Mouse (Mus musculus): ENCODE measurements around the gene Prkaa2. TPM values are rescaled to one million over a fixed set of nuclear protein-coding genes. Genes with fewer than 3 reads are reported as not detected.

Gene Prkaa2
- polyA plus RNA-seq, 1 experiment from 2014 or later, result 63.0 TPM

DNA sequence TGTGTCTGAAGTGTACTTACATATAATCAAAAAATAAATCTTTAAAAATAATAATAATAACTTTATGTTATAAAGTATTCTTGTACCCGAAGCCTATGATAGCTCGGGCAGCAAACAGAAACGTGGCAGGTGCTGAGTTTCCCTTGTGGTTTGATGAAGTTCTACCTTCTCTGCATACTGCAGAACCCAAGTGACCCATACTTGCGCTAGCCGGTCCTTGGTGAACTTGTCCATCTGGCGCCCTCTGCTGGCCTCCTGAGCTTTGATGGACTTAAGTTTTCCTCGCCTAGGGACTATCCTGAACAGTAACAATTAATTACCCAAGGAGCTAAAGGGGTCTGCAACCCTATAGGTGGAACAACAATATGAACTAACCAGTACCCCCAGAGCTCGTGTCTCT, 12.7 kb upstream of the Prkaa2 start:
- no peaks in the 10 kb centered on the region for H3K36me3 ChIP-seq (ENCODE audit: control insufficient read depth, insufficient read depth, low read length)
- H3K4me3 ChIP-seq (ENCODE audit: control insufficient read depth in 1 of 2, insufficient read depth in 1 of 2, low read depth in 1 of 2, low read length in 2 of 2), result no peak overlapping the region
- H3K27ac ChIP-seq (replicated peaks in 1 of 2; ENCODE audit: control insufficient read depth in 1 of 2, insufficient read depth in 1 of 2, low read depth in 2 of 2, low read length in 2 of 2), result no peak overlapping the region
- peaks cover 0 to 4% of the 10 kb centered on the region in 2 experiments; a peak in 2 of 4 replicates for H3K4me1 ChIP-seq (ENCODE audit: control insufficient read depth in 2 of 2, insufficient read depth in 2 of 2, low read length in 2 of 2)
- 45% methylated on average over 8 of the region's 8 CpGs for WGBS
- H3K9me3 ChIP-seq (ENCODE audit: control insufficient read depth, low read length), result no peaks in the 10 kb centered on the region; the same call in 1 of the 2 replicates
- H3K4me2 ChIP-seq (ENCODE audit: low read length), result no peak overlapping the region
- no peak; the same call in 1 of the 2 replicates for ATAC-seq (ENCODE audit: insufficient number of reproducible peaks, insufficient read depth, low FRiP score, low read depth)
- no peaks in the 10 kb centered on the region for H3K27me3 ChIP-seq (ENCODE audit: control insufficient read depth, insufficient read depth, low read length)
- H3K9ac ChIP-seq (ENCODE audit: low read length), result no peak overlapping the region

DNA sequence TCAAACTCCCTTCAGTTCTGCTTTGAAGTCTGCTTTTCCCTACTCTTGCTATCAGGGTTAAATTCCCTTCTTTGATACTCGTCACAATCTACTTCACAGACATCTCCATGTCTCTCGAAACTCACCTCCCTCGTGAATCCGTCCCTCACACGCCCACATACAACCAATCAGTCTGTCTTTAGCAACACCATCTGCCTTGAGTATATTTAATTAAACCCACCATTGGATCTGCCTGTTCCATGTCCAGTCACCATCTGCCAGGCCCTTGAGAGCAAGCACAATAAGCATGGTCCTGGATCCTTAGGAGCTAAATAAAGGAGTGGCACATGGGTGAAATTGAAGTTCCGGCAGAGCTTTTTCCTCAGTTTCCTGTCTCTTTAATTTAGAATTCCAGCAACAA, 11.4 kb upstream of the Prkaa2 start:
- H3K4me1 ChIP-seq (ENCODE audit: control insufficient read depth in 2 of 2, insufficient read depth in 2 of 2, low read length in 2 of 2), result peaks cover 0 to 4% of the 10 kb centered on the region in 2 experiments; a peak in 2 of 4 replicates
- WGBS, result 73% methylated on average over 6 of the region's 6 CpGs
- H3K9ac ChIP-seq (ENCODE audit: low read length), result no peak overlapping the region
- H3K4me2 ChIP-seq (ENCODE audit: low read length), result no peak overlapping the region
- no peaks in the 10 kb centered on the region for H3K9me3 ChIP-seq (ENCODE audit: control insufficient read depth, low read length)
- no peak for ATAC-seq (ENCODE audit: insufficient number of reproducible peaks, insufficient read depth, low FRiP score, low read depth)
- no peaks in the 10 kb centered on the region for H3K36me3 ChIP-seq (ENCODE audit: control insufficient read depth, insufficient read depth, low read length)
- H3K27ac ChIP-seq (replicated peaks in 1 of 2; ENCODE audit: control insufficient read depth in 1 of 2, insufficient read depth in 1 of 2, low read depth in 2 of 2, low read length in 2 of 2), result no peak overlapping the region
- no peak overlapping the region for H3K4me3 ChIP-seq (ENCODE audit: control insufficient read depth in 1 of 2, insufficient read depth in 1 of 2, low read depth in 1 of 2, low read length in 2 of 2)
- no peaks in the 10 kb centered on the region for H3K27me3 ChIP-seq (ENCODE audit: control insufficient read depth, insufficient read depth, low read length)

DNA sequence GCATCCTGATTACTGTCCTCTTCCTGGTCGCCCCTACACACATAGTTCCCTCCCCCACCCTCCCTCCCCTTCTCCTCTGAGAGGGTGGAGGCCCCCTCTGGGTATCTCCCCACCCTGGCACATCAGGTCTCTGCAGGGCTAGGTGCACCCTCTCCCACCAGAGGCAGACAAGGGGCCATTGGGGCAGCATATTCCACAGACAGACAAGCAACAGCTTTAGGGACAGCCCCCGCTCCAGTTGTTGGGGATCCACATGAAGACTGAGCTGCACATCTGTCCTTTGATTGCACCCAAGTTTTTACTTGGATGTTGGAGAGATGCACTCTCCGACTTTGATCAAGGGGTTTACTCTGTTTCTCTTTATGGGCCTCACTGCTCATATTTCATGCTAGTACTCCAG, 3.8 kb upstream of the Prkaa2 start:
- Histone ChIP-seq H3K9ac (ENCODE audit: low read length) (no peak overlapping the region), H3K27me3 (ENCODE audit: control insufficient read depth, insufficient read depth, low read length) (no peaks in the 10 kb centered on the region), H3K27ac (replicated peaks in 1 of 2; ENCODE audit: control insufficient read depth in 1 of 2, insufficient read depth in 1 of 2, low read depth in 2 of 2, low read length in 2 of 2) (no peak overlapping the region), H3K9me3 (ENCODE audit: control insufficient read depth, low read length) (no peaks in the 10 kb centered on the region), H3K36me3 (ENCODE audit: control insufficient read depth, insufficient read depth, low read length) (no peaks in the 10 kb centered on the region), H3K4me1 (ENCODE audit: control insufficient read depth in 2 of 2, insufficient read depth in 2 of 2, low read length in 2 of 2) (peaks cover 4 to 10% of the 10 kb centered on the region in 2 experiments), H3K4me3 (ENCODE audit: control insufficient read depth in 1 of 2, insufficient read depth in 1 of 2, low read depth in 1 of 2, low read length in 2 of 2) (no peak overlapping the region), H3K4me2 (ENCODE audit: low read length) (no peak overlapping the region)
- ATAC-seq (ENCODE audit: insufficient number of reproducible peaks, insufficient read depth, low FRiP score, low read depth), result no peak
- 78% methylated on average over 3 of the region's 3 CpGs for WGBS

DNA sequence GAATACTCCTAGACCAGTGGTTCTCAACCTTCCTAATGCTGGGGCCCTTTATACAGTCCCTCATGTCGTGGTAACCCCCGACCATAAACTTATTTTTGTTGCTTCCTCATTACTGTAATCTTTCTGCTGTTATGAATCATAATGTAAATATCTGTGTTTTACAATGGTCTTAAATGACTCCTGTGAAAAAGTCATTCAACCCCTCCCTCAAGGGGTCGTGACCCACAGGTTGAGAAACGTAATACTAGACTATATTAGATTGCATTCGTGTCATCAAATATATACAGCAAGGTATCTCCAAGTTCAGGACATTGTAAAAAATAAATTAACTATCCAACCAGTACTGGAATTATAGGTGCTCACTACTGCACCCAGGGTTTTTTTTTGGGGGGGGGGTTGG, 3.4 kb upstream of the Prkaa2 start:
- Histone ChIP-seq H3K36me3 (ENCODE audit: control insufficient read depth, insufficient read depth, low read length) (no peaks in the 10 kb centered on the region), H3K4me2 (ENCODE audit: low read length) (no peak overlapping the region), H3K9me3 (ENCODE audit: control insufficient read depth, low read length) (no peaks in the 10 kb centered on the region), H3K27me3 (ENCODE audit: control insufficient read depth, insufficient read depth, low read length) (no peaks in the 10 kb centered on the region), H3K27ac (replicated peaks in 1 of 2; ENCODE audit: control insufficient read depth in 1 of 2, insufficient read depth in 1 of 2, low read depth in 2 of 2, low read length in 2 of 2) (no peak overlapping the region), H3K4me1 (ENCODE audit: control insufficient read depth in 2 of 2, insufficient read depth in 2 of 2, low read length in 2 of 2) (peaks cover 4 to 9% of the 10 kb centered on the region in 2 experiments), H3K4me3 (ENCODE audit: control insufficient read depth in 1 of 2, insufficient read depth in 1 of 2, low read depth in 1 of 2, low read length in 2 of 2) (no peak overlapping the region), H3K9ac (ENCODE audit: low read length) (no peak overlapping the region)
- 89% methylated on average over 5 of the region's 5 CpGs for WGBS
- ATAC-seq (ENCODE audit: insufficient number of reproducible peaks, insufficient read depth, low FRiP score, low read depth), result no peak

DNA sequence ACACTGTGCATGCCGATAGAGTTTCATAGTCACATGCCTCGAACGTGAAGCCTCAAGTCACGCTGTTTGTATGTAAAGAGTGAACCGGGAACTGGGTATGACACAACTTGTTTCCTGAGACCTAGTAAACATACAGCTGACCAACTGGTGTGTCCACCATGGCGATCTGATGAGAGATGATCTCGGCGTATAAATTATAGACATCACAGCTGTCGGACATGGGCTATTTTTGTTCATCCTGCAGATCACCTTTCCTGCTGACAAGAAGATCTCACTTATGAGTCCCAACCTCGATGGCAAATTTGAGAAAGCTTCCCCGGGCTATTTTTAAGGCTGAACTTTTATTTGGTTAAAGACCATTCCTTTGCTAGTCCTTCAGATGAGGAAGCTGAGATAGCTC, 2.1 kb upstream of the Prkaa2 start:
- Histone ChIP-seq H3K4me2 (ENCODE audit: low read length) (no peak overlapping the region), H3K4me1 (ENCODE audit: control insufficient read depth in 2 of 2, insufficient read depth in 2 of 2, low read length in 2 of 2) (peaks cover 4 to 10% of the 10 kb centered on the region in 2 experiments; a peak in 3 of 4 replicates), H3K27me3 (ENCODE audit: control insufficient read depth, insufficient read depth, low read length) (no peaks in the 10 kb centered on the region), H3K9me3 (ENCODE audit: control insufficient read depth, low read length) (no peaks in the 10 kb centered on the region), H3K9ac (ENCODE audit: low read length) (no peak overlapping the region), H3K36me3 (ENCODE audit: control insufficient read depth, insufficient read depth, low read length) (no peaks in the 10 kb centered on the region), H3K4me3 (ENCODE audit: control insufficient read depth in 1 of 2, insufficient read depth in 1 of 2, low read depth in 1 of 2, low read length in 2 of 2) (no peak overlapping the region), H3K27ac (replicated peaks in 1 of 2; ENCODE audit: control insufficient read depth in 1 of 2, insufficient read depth in 1 of 2, low read depth in 2 of 2, low read length in 2 of 2) (no peak overlapping the region)
- 80% methylated on average over 11 of the region's 11 CpGs for WGBS
- no peak for ATAC-seq (ENCODE audit: insufficient number of reproducible peaks, insufficient read depth, low FRiP score, low read depth)

DNA sequence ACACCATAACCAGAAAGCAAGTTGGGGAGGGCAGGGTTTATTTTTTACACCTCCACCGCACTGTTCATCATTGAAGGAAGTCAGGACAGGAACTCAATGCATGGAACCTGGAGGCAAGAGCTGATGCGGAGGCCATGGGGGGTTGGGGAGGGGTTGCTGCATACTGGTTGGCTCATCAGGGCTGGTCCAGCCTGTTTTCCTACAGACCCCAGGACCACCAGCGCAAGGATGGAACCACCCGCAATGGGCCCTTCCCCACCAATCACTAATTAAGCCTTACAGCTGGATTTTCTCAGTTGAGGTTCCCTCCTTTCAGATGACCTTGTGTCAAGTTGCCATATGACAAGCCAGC, 970 bp upstream of the Prkaa2 start:
- H3K27ac ChIP-seq (replicated peaks in 1 of 2; ENCODE audit: control insufficient read depth in 1 of 2, insufficient read depth in 1 of 2, low read depth in 2 of 2, low read length in 2 of 2), result peak overlapping the region in 1 of 2 experiments; percentile 72; a peak in 2 of 4 replicates
- no peaks in the 10 kb centered on the region for H3K27me3 ChIP-seq (ENCODE audit: control insufficient read depth, insufficient read depth, low read length)
- H3K4me3 ChIP-seq (ENCODE audit: control insufficient read depth in 1 of 2, insufficient read depth in 1 of 2, low read depth in 1 of 2, low read length in 2 of 2), result peak overlapping the region; percentile 69 to 82
- no peaks in the 10 kb centered on the region for H3K36me3 ChIP-seq (ENCODE audit: control insufficient read depth, insufficient read depth, low read length)
- 64% methylated on average over 4 of the region's 4 CpGs for WGBS
- peaks cover 7 to 10% of the 10 kb centered on the region in 2 experiments for H3K4me1 ChIP-seq (ENCODE audit: control insufficient read depth in 2 of 2, insufficient read depth in 2 of 2, low read length in 2 of 2)
- peak overlapping the region; percentile 79 for H3K4me2 ChIP-seq (ENCODE audit: low read length)
- no peak for ATAC-seq (ENCODE audit: insufficient number of reproducible peaks, insufficient read depth, low FRiP score, low read depth)
- peak overlapping the region; percentile 94 for H3K9ac ChIP-seq (ENCODE audit: low read length)
- no peaks in the 10 kb centered on the region for H3K9me3 ChIP-seq (ENCODE audit: control insufficient read depth, low read length)

DNA sequence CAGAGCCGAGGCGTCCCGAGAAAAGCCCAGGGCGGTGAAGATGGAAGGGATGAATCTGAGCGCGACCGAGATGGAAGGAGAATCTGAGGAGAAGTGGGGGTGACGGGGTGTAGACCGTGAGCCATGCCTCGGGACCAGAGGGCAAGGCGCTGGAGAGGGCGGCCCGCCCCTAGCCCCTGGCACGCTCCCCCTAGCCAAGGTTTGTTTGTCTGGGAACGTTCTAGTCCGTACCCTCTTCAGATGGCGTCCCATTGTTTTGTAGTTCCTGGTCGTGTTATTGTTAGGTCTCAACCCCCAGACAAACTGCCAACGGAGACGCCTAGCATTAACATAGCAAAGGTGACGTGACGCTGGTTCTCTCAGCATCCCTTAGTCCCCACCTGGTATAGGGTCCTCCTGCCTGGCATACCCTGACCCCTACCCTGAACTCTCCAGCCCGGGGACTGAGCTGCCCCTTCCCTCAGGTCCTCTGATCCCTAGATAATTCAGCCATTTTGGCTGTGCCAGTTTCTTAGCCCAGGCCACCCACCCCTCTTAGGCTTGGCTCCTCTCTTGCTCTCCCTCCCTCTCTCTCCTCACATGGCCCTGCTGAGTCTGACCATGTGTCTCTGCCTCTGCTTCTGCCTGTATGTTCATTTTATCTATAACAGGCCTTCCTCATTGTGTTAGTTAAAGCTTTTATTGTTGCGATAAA, 447 bp upstream of the Prkaa2 start:
- peak overlapping the region; percentile 79 for H3K4me2 ChIP-seq (ENCODE audit: low read length)
- H3K4me1 ChIP-seq (ENCODE audit: control insufficient read depth in 2 of 2, insufficient read depth in 2 of 2, low read length in 2 of 2), result peaks cover 7 to 10% of the 10 kb centered on the region in 2 experiments
- no peaks in the 10 kb centered on the region for H3K27me3 ChIP-seq (ENCODE audit: control insufficient read depth, insufficient read depth, low read length)
- H3K9ac ChIP-seq (ENCODE audit: low read length), result peak overlapping the region; percentile 94
- no peaks in the 10 kb centered on the region for H3K36me3 ChIP-seq (ENCODE audit: control insufficient read depth, insufficient read depth, low read length)
- peak; percentile 49; the same call in 1 of the 2 replicates for ATAC-seq (ENCODE audit: insufficient number of reproducible peaks, insufficient read depth, low FRiP score, low read depth)
- H3K27ac ChIP-seq (replicated peaks in 1 of 2; ENCODE audit: control insufficient read depth in 1 of 2, insufficient read depth in 1 of 2, low read depth in 2 of 2, low read length in 2 of 2), result peak overlapping the region; percentile 72 to 95
- no peaks in the 10 kb centered on the region for H3K9me3 ChIP-seq (ENCODE audit: control insufficient read depth, low read length)
- 2% methylated on average over 24 of the region's 24 CpGs for WGBS
- H3K4me3 ChIP-seq (ENCODE audit: control insufficient read depth in 1 of 2, insufficient read depth in 1 of 2, low read depth in 1 of 2, low read length in 2 of 2), result peak overlapping the region; percentile 69 to 82

Measured in heart, embryonic 14.5 days (tissue).